Mouse (Mus musculus) limb, embryonic 14.5 days (tissue): ENCODE results near the gene Ffar2. TPM values are rescaled to one million over a fixed set of nuclear protein-coding genes. Genes with fewer than 3 reads are reported as not detected.

Experiments used
- ATAC-seq: fragments of 200-750 bp; cut with Nextera tagmentation; 2 replicates; pipeline ENCODE4 v1.8.0; 2017; ENCODE audit warnings: low read depth, moderate number of reproducible peaks, moderate TSS enrichment; ENCODE audit not compliant: low FRiP score
- DNase-seq: peaks from one replicate; pipeline ENCODE4 v3.0.0-alpha.2; 2015; ENCODE audit warnings: low spot score
- H3K27ac ChIP-seq: fragments of 300-500 bp; sonication (generic); replicated peaks from 2 replicates; pipeline ENCODE4 v1.5.1; 2014; ENCODE audit warnings: low read depth, mild to moderate bottlenecking, low read length, moderate library complexity, mixed read lengths
- H3K27me3 ChIP-seq: fragments of 300-500 bp; sonication (generic); 2 replicates; pipeline ENCODE4 v1.6.1; 2014; ENCODE audit warnings: low read length, mixed read lengths; ENCODE audit not compliant: control insufficient read depth, insufficient read depth
- H3K36me3 ChIP-seq: fragments of 300-500 bp; sonication (generic); 2 replicates; pipeline ENCODE4 v1.6.1; 2014; ENCODE audit warnings: mild to moderate bottlenecking, low read length, moderate library complexity, mixed read lengths; ENCODE audit not compliant: control insufficient read depth, insufficient read depth
- H3K4me1 ChIP-seq: fragments of 300-500 bp; sonication (generic); 2 replicates; pipeline ENCODE4 v1.6.1; 2014; ENCODE audit warnings: antibody characterized with exemption, low read length, mixed read lengths; ENCODE audit not compliant: control insufficient read depth, insufficient read depth
- H3K4me2 ChIP-seq: fragments of 300-500 bp; sonication (generic); replicated peaks from 2 replicates; pipeline ENCODE4 v1.6.1; 2014; ENCODE audit warnings: low read depth, mild to moderate bottlenecking, low read length, moderate library complexity; ENCODE audit not compliant: severe bottlenecking
- H3K4me3 ChIP-seq: fragments of 300-500 bp; sonication (generic); replicated peaks from 2 replicates; pipeline ENCODE4 v1.5.1; 2014; ENCODE audit warnings: low read length
- H3K9ac ChIP-seq: fragments of 300-500 bp; sonication (generic); 2 replicates; pipeline ENCODE4 v1.6.1; 2014; ENCODE audit warnings: mild to moderate bottlenecking, low read depth, low read length, moderate library complexity; ENCODE audit not compliant: severe bottlenecking
- H3K9me3 ChIP-seq: fragments of 300-500 bp; sonication (generic); 2 replicates; pipeline ENCODE4 v1.6.1; 2016; ENCODE audit warnings: low read length; ENCODE audit not compliant: control insufficient read depth
- POLR2A ChIP-seq: fragments of 200-500 bp; IDR thresholded peaks from 2 replicates; pipeline ENCODE4 v1.8.0; 2012; ENCODE audit warnings: inconsistent platforms, mild to moderate bottlenecking, moderate library complexity, borderline replicate concordance; ENCODE audit not compliant: insufficient read depth, insufficient read length; ENCODE audit errors: extremely low read depth
- WGBS: fragments of 180-500 bp; shearing (Covaris S2); extraction: QIAGEN DNeasy Blood & Tissue Kit; methylation state at CpG from one replicate; pipeline ENCODE4 v1.1.7; 2014; 5-methylcytosine and 5-hydroxymethylcytosine counted together
- polyA plus RNA-seq, 2 experiments: library from polyadenylated mRNA; depleted of rRNA in 1 of 2; stranded (reverse) in 1 of 2; unstranded in 1 of 2; fragments of >200 nt; fragmentation: Nextera tagmentation in 1 of 2; extraction: Ambion mirVana in 1 of 2; gene quantifications; 2 replicates each; pipeline versions ENCODE4 v1.2.1 to v1.2.3; 2012 to 2014

Gene Ffar2
- polyA plus RNA-seq, 2 experiments, result 0.18 TPM; not detected in 1

DNA sequence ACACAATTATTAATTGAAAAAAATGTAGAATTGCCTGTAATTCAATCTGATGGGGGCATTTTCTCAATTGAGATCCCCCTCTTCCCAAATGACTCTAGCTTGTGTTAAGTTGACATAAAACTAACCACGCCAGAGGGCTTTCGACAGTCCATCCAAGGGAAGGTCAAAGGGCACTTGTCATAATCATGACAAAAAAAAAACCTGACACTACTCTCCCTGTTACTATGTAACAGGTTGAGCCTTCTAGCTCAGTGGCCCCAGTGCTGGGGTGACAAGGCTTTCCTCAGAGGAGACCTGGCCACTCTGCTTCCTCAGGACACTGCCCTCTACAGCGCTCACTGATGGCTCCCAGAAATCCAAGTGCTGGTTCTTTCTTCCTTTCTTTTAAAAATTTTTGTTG is 731 bp upstream of the Ffar2 start:
- TF ChIP-seq POLR2A, result no peak
- H3K4me1 ChIP-seq, result no peaks in the 10 kb centered on the region
- H3K27me3 ChIP-seq, result no peaks in the 10 kb centered on the region
- DNase-seq (no peak), ATAC-seq (no peak)
- H3K9ac ChIP-seq, result no peak overlapping the region
- no peak overlapping the region for H3K27ac ChIP-seq
- H3K4me2 ChIP-seq, result no peak overlapping the region
- WGBS, result 96% methylated on average over 3 of the region's 3 CpGs
- no peak overlapping the region for H3K4me3 ChIP-seq
- no peaks in the 10 kb centered on the region for H3K36me3 ChIP-seq
- H3K9me3 ChIP-seq, result no peaks in the 10 kb centered on the region

DNA sequence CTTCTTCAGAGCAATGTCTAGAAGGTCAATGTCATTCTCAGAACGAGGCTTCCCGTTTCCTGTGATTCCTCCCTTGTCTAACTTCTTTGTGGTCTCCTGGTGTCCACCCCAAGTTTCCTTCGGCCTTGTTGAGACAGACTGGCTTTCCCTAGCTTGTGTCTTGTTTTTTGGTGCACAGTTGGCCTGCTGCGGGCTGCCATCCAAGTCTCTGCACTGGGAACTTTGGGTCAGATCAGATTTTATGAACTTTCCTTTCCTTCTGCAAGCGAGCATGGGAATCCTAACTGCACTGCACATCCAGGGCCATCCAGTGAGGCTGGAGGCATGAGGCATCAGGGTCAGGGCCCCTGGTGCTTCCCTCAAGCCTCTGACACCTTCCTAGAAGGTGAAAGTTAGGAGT is 2.0 kb downstream of the Ffar2 start:
- 66% methylated on average over 5 of the region's 5 CpGs for WGBS
- Histone ChIP-seq H3K4me3 (no peak overlapping the region), H3K9ac (no peak overlapping the region), H3K27ac (no peak overlapping the region), H3K27me3 (no peaks in the 10 kb centered on the region), H3K9me3 (no peaks in the 10 kb centered on the region), H3K4me1 (no peaks in the 10 kb centered on the region), H3K4me2 (no peak overlapping the region), H3K36me3 (no peaks in the 10 kb centered on the region)
- no peak for TF ChIP-seq POLR2A
- no peak for DNase-seq
- ATAC-seq, result no peak

DNA sequence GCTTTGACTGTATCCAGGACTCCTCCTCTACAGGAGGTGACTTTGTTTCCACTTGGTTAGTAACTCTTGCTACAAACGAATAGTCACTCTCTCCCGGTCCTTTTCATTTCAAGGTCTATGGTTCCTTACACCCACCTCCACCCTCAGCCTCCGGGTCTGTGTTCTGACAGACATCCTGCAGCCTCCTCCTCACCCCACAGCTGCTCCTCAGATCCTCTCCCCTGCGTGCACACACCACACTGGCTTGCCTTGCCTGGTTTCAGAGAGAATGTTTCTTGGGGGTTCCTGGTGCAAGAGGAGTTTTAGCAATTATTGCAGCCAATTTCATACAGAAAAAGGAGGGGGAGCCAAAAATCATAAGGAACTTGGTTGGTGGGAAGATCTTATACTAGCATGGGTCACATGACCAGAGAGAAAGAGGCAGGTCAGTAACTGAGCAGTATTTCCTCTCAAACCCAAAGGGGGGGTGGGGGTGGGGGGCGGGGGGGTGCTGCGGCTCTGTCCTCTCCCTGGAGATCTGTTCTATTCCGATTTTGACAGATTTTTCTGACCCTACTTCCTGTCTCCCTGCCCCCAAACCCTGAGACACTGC is 2.6 kb downstream of the Ffar2 start:
- no peak for ATAC-seq
- WGBS, result 55% methylated on average over 7 of the region's 7 CpGs
- Histone ChIP-seq H3K9ac (no peak overlapping the region), H3K27me3 (no peaks in the 10 kb centered on the region), H3K9me3 (no peaks in the 10 kb centered on the region), H3K4me1 (no peaks in the 10 kb centered on the region), H3K4me3 (no peak overlapping the region), H3K36me3 (no peaks in the 10 kb centered on the region), H3K27ac (no peak overlapping the region), H3K4me2 (no peak overlapping the region)
- TF ChIP-seq POLR2A, result no peak
- no peak for DNase-seq

DNA sequence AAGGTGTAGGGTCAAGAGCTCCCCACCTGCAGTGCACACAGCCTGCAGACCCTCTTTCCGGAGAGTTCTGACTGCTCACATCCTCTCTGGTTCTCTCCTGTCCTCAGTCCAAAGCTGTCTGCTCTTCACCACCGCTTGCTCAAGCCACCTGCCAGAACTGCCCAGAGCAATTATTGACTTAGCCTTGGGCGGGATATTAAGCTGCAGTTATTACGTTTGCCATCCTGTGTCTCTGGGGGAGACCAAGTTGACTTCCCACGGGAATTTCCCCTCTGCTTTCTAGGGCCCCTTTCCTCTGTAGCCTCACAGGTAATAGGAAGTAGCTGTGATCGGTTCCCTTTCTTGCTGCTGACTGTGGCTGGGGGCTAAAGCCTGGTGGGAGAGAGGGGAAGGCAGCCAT is 3.4 kb downstream of the Ffar2 start:
- Histone ChIP-seq H3K9me3 (no peaks in the 10 kb centered on the region), H3K4me1 (no peaks in the 10 kb centered on the region), H3K36me3 (no peaks in the 10 kb centered on the region), H3K9ac (no peak overlapping the region), H3K27ac (no peak overlapping the region), H3K4me2 (no peak overlapping the region), H3K27me3 (no peaks in the 10 kb centered on the region), H3K4me3 (no peak overlapping the region)
- WGBS, result 58% methylated on average over 5 of the region's 6 CpGs
- ATAC-seq, result no peak
- TF ChIP-seq POLR2A, result no peak
- no peak for DNase-seq

DNA sequence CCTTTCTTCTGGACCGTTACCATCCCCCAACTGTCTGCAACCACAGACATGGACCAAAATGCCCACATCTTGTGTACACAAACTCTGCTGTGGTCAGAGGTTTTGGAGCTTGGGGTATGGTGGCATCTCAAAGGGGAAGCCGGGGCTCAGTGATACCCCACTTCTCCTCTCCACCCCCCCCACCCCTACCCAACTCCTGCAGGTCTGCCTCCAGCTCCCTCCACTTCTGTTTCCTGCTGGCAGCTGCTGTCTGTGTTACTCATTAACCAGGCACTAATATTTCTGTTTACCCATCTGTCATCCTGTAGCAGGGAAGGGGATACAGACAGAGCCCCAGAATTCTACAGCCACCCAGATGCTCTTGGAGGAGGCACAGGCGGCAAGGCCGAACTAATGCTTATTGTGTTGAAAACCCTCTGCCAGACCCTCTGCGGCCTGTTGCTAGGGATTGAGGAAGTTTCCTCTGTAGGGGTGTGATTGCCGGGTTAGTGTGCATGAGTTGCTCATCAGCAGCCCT is 11.2 kb downstream of the Ffar2 start:
- no peaks in the 10 kb centered on the region for H3K9me3 ChIP-seq
- H3K4me2 ChIP-seq, result no peak overlapping the region
- TF ChIP-seq POLR2A, result no peak
- no peaks in the 10 kb centered on the region for H3K27me3 ChIP-seq
- 63% methylated on average over 6 of the region's 6 CpGs for whole genome bisulfite sequencing
- no peak overlapping the region for H3K27ac ChIP-seq
- no peak overlapping the region for H3K9ac ChIP-seq
- H3K36me3 ChIP-seq, result no peaks in the 10 kb centered on the region
- DNase-seq (no peak), ATAC-seq (no peak)
- no peak overlapping the region for H3K4me3 ChIP-seq
- H3K4me1 ChIP-seq, result no peaks in the 10 kb centered on the region
